Mouse (Mus musculus): ENCODE measurements around the gene Myl6. TPM values are rescaled to one million over a fixed set of nuclear protein-coding genes. Genes with fewer than 3 reads are reported as not detected.

Gene Myl6
- polyA plus RNA-seq, 1 experiment from 2014 or later = 884 TPM

Small RNA genes within 50 kb of the gene (microRNA-seq; reads per million reads assigned to microRNA genes)
- gene Mir6916 (not detected), gene Mir8105 (0.48 reads per million)

Other genes starting within 250 kb of the Myl6 start
- gene Apon, start 240.0 kb downstream of the Myl6 start, polyA plus RNA-seq (2014; fragmentation: Nextera tagmentation; extraction: Ambion mirVana) = 0.19 TPM in 1 of 2 replicates, not detected in the other
- gene Apof, start 225.5 kb downstream of the Myl6 start, polyA plus RNA-seq (2014; fragmentation: Nextera tagmentation; extraction: Ambion mirVana) = not detected in 2 replicates
- 20.4 and 20.5 TPM in 2 replicates for gene Stat2, start 223.6 kb downstream of the Myl6 start, polyA plus RNA-seq (2014; fragmentation: Nextera tagmentation; extraction: Ambion mirVana)
- 0.25 and 0.28 TPM in 2 replicates for gene Il23a, start 195.4 kb downstream of the Myl6 start, polyA plus RNA-seq (2014; fragmentation: Nextera tagmentation; extraction: Ambion mirVana)
- gene Pan2, start 190.8 kb downstream of the Myl6 start, polyA plus RNA-seq (2014; fragmentation: Nextera tagmentation; extraction: Ambion mirVana) = 17.7 and 19.2 TPM in 2 replicates
- 187 and 215 TPM in 2 replicates for gene Cnpy2, start 171.7 kb downstream of the Myl6 start, polyA plus RNA-seq (2014; fragmentation: Nextera tagmentation; extraction: Ambion mirVana)
- gene Cs, start 156.4 kb downstream of the Myl6 start, polyA plus RNA-seq (2014; fragmentation: Nextera tagmentation; extraction: Ambion mirVana) = 271 and 304 TPM in 2 replicates
- gene Coq10a, start 125.1 kb downstream of the Myl6 start, polyA plus RNA-seq (2014; fragmentation: Nextera tagmentation; extraction: Ambion mirVana) = 50.8 and 54.2 TPM in 2 replicates
- 13.0 and 15.4 TPM in 2 replicates for gene Ankrd52, start 117.0 kb downstream of the Myl6 start, polyA plus RNA-seq (2014; fragmentation: Nextera tagmentation; extraction: Ambion mirVana)
- gene Slc39a5, start 92.9 kb downstream of the Myl6 start, polyA plus RNA-seq (2014; fragmentation: Nextera tagmentation; extraction: Ambion mirVana) = 0.22 TPM in 1 of 2 replicates, not detected in the other
- gene Nabp2, start 82.7 kb downstream of the Myl6 start, polyA plus RNA-seq (2014; fragmentation: Nextera tagmentation; extraction: Ambion mirVana) = 134 and 140 TPM in 2 replicates
- 70.9 and 83.7 TPM in 2 replicates for gene Rnf41, start 82.5 kb downstream of the Myl6 start, polyA plus RNA-seq (2014; fragmentation: Nextera tagmentation; extraction: Ambion mirVana)
- 184 and 191 TPM in 2 replicates for gene Smarcc2, start 34.9 kb downstream of the Myl6 start, polyA plus RNA-seq (2014; fragmentation: Nextera tagmentation; extraction: Ambion mirVana)
- gene Myl6b, start 4.5 kb upstream of the Myl6 start, polyA plus RNA-seq (2014; fragmentation: Nextera tagmentation; extraction: Ambion mirVana) = 5.8 and 6.1 TPM in 2 replicates
- 13.7 and 14.5 TPM in 2 replicates for gene Esyt1, start 31.7 kb upstream of the Myl6 start, polyA plus RNA-seq (2014; fragmentation: Nextera tagmentation; extraction: Ambion mirVana)
- gene Zc3h10, start 53.6 kb upstream of the Myl6 start, polyA plus RNA-seq (2014; fragmentation: Nextera tagmentation; extraction: Ambion mirVana) = 14.5 and 16.3 TPM in 2 replicates
- 2,254 and 2,846 TPM in 2 replicates for gene Rpl41, start 55.2 kb upstream of the Myl6 start, polyA plus RNA-seq (2014; fragmentation: Nextera tagmentation; extraction: Ambion mirVana)
- 129 and 149 TPM in 2 replicates for gene Pa2g4, start 71.8 kb upstream of the Myl6 start, polyA plus RNA-seq (2014; fragmentation: Nextera tagmentation; extraction: Ambion mirVana)
- 1.5 and 1.8 TPM in 2 replicates for gene Erbb3, start 95.5 kb upstream of the Myl6 start, polyA plus RNA-seq (2014; fragmentation: Nextera tagmentation; extraction: Ambion mirVana)
- gene Rps26, start 132.6 kb upstream of the Myl6 start, polyA plus RNA-seq (2014; fragmentation: Nextera tagmentation; extraction: Ambion mirVana) = 450 and 573 TPM in 2 replicates
- gene Ikzf4, start 151.8 kb upstream of the Myl6 start, polyA plus RNA-seq (2014; fragmentation: Nextera tagmentation; extraction: Ambion mirVana) = 17.2 and 18.1 TPM in 2 replicates
- 11.5 and 12.7 TPM in 2 replicates for gene Suox, start 179.9 kb upstream of the Myl6 start, polyA plus RNA-seq (2014; fragmentation: Nextera tagmentation; extraction: Ambion mirVana)
- gene Rab5b, start 202.1 kb upstream of the Myl6 start, polyA plus RNA-seq (2014; fragmentation: Nextera tagmentation; extraction: Ambion mirVana) = 95.6 and 109 TPM in 2 replicates
- 0.79 and 0.85 TPM in 2 replicates for gene Pmel, start 210.1 kb upstream of the Myl6 start, polyA plus RNA-seq (2014; fragmentation: Nextera tagmentation; extraction: Ambion mirVana)
- 17.1 and 21.0 TPM in 2 replicates for gene Cdk2, start 210.9 kb upstream of the Myl6 start, polyA plus RNA-seq (2014; fragmentation: Nextera tagmentation; extraction: Ambion mirVana)

Measured in hindbrain, embryonic 14.5 days (tissue).